Mouse (Mus musculus): Measurements from ENCODE around the gene Dmc1.

DNA sequence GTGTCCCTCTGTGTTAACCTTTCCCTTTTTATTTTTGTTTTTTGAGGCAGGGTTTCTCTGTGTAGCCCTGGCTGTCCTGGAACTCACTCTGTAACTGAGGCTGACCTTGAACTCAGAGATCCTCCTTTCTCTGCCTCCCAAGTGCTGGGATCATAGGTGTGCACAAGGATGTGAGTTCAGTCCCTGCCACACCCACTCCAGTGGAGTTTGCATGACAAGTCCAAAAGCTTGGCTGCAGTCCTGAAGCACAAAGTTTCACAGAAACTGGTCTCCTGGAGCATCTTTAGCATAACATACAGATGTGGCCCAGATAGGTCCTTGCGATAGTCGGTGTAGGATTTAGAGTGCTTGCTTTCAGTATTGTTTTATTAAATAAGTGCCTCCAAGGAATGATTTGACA lies 4.3 kb upstream of the Dmc1 start:
- TF ChIP-seq ZC3H11A (IDR thresholded peaks at IDR 0.05; ENCODE audit: borderline replicate concordance, low read depth, low read length) (no peak), MAFK (IDR thresholded peaks at IDR 0.05; ENCODE audit: insufficient read depth, low read depth, low read length) (no peak), CHD2 (IDR thresholded peaks at IDR 0.05; ENCODE audit: low read depth, low read length) (no peak), HCFC1 (IDR thresholded peaks at IDR 0.05; ENCODE audit: borderline replicate concordance, insufficient read depth, low read length) (no peak), ZNF384 (IDR thresholded peaks at IDR 0.05; ENCODE audit: low read depth, low read length) (no peak)
